Mouse (Mus musculus) adipocyte (in vitro differentiated cells): ENCODE results near the gene Pkn3.
A peak's percentile ranks its signal among the peaks of the same experiment; 100 is the strongest.

Source experiments
- DNase-seq: peaks from one replicate; pipeline ENCODE4 v3.0.0-alpha.2; 2016; ENCODE audit warnings: low spot score

Pkn3 gene

GRCm38 (mm10) chr2:30063235-30063634 is 14.2 kb upstream of the Pkn3 start:
- DNase-seq, result no peak

DNA sequence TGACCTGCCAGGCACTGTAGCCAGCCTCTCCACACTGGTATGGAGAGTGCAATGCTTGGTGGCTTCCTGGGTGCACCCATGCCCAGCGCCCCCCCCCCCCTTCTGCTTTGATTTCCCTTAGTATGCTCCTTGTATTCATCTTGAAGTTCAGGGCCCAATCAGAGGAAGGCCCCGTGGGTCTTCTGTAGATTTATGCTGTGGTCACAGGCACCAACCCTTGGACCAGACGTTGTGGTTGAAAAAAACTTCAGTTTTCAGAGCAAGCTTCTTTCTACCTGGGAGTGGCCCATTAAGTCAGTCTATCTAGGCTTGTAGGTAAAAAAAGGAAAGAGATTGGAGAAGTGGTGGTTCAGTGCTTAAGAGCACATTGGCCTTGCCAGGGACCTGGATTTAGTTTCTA is 13.7 kb upstream of the Pkn3 start:
- DNase-seq, result no peak

GRCm38 (mm10) chr2:30064298-30064697 is 13.2 kb upstream of the Pkn3 start:
- DNase-seq, result no peak

GRCm38 (mm10) chr2:30066046-30066901 is 11.2 kb upstream of the Pkn3 start:
- peak; percentile 87 for DNase-seq

GRCm38 (mm10) chr2:30067031-30067888 is 10.2 kb upstream of the Pkn3 start:
- no peak for DNase-seq

DNA sequence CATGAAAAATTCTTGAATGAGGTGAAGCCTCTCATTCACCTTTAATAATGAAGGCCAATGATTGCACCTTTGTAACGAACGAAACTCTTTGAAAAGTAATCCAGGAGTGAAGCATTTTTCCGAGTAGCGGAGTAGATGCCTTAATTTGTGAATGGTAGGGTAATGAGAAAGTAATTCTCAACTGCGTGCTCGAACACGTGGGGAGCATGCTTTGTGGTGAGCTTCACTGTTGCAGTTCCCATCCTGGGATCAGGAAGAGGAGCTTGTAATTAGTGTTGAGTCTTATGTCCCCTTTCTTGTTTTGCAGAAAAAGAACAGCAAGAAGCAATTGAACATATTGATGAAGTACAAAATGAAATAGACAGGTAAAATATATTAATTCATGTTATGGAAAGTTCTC is 9.5 kb upstream of the Pkn3 start:
- DNase-seq, result no peak

DNA sequence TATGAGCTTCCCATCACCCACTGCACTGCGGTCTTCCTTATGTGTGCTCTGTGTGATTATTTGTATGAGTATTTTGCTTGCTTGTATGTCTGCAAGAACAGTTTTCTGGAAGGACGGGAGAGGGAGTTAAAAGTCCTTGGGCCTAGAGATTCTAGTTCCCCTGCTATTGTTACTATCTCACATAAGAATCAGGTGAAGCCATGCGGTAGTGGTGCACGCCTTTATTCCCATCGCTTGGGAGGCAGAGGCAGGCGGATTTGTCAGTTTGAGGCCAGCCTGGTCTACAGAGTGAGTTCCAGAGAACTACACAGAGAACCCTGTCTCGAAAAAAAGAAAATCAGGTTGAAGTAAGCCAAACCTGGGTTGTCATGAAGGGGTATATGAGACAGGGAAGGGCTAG is 4.6 kb upstream of the Pkn3 start:
- no peak for DNase-seq

DNA sequence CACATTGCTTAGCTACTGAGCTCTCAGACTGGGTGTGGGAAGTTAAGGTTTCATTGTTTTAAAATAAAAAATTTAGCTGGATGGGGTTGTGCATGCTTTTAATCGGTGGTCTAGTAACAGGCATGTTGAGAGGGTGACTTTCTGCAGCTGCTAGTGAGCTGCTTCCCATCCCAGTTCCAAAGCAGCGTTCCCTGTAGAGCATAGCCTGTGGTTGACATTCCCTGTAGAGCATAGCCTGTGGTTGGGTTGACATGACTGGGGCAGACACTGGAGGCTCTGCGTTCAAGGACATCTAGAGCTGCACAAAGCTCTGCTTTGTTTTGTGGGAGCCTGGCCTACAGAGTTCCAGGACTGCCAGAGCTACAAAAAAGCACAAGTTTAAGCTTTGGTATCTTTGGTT is 4.2 kb upstream of the Pkn3 start:
- DNase-seq, result no peak

- no peak for DNase-seq
Observed at GRCm38 (mm10) chr2:30075625-30076024, 1.9 kb upstream of the Pkn3 start.

DNA sequence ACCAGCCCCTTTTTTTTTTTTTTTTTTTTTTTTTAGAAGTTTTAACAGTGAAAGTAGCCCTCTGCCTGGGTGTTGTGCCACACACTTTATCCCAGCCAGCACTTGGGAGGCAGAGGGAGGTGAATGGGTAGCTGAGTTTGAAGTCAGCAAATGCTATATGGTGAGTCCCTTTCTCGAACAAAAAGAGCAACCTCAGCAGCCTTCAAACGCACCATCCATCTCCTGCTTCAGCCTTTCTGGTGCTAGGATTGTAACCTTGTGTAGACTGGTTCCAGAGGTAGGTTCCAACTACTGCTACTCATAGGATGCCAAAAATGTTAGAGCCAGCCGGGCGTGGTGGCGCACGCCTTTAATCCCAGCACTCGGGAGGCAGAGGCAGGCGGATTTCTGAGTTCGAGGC is 1.0 kb upstream of the Pkn3 start:
- DNase-seq, result no peak

DNA sequence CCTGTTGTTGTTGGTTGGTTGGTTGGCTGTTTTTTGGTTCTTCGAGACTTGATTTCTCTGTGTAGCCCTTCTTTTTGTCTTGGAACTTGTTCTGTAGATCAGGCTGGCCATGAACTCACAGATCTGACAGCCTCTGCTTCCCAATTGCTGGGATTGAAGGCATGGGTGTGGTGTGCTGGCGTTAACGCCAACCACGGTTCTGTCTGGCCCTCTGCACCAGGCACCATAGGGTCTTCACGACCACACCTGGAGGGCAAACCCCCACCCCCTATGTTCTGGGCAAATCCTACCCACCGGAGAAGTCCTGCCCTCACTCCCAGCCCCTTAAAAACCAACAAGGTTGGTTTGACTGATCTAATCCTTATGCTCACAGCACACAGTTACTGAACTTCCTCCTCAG is 525 bp upstream of the Pkn3 start:
- no peak for DNase-seq

DNA sequence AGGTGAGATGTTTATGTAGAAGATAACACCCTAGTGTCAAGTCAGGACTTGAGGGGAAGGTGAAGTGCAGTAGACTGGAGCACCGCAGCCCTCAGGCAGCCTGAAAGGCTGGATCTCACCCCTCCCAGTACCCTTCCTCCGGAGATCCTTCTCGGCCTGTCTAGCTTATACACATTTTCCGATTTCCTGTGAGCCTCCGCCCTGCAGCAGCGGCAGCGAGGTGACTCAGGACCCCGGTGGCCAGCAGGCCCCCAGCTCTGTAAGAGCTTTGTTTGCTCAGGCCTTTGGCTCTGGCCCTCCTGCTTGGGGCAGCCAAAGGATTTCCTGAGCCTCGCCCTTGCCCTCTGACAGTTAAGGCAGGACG is 847 bp downstream of the Pkn3 start:
- no peak for DNase-seq

DNA sequence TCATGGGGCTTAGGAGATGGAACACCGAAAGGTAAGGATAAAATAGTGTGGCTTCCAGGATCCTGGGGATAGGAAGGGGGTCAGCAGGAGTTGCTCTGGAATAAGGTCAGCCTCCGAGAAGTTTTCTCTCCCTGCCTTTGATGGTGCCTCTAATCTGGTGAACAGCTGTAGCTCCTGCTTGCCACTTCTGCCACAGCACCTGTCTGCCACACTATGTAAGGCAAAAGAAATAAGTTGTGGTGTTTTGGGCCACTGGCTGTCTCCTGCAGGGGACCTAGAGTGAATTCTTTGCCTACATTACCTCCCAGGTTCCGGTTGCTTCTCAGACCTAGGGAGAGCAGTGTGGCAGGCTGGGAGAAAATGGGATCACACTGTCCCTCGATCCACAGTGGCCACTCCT is 1.3 kb downstream of the Pkn3 start:
- DNase-seq, result no peak

- no peak for DNase-seq
Observed at GRCm38 (mm10) chr2:30080181-30080800, 2.8 kb downstream of the Pkn3 start.

- no peak for DNase-seq
Observed at GRCm38 (mm10) chr2:30084113-30084512, 6.6 kb downstream of the Pkn3 start.

DNA sequence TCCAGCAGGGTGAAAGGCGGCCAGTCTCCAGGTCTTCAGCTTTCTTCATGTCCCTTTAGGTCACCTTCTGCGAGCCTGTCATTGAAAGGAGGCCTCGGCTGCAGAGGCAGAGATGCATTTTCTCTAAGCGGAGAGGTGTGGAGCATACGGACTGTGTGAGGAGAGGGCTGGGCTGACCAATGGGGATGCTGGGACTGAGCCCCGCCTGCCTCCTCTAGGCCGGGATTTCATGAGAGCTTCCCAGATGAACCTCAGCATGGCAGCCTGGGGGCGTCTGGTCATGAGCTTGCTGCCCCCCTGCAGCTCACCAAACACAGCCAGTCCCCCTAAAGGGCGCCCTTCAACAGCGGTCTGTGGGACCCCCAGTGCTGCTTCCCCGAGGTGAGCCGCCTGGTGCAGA is 7.1 kb downstream of the Pkn3 start:
- DNase-seq, result no peak

DNA sequence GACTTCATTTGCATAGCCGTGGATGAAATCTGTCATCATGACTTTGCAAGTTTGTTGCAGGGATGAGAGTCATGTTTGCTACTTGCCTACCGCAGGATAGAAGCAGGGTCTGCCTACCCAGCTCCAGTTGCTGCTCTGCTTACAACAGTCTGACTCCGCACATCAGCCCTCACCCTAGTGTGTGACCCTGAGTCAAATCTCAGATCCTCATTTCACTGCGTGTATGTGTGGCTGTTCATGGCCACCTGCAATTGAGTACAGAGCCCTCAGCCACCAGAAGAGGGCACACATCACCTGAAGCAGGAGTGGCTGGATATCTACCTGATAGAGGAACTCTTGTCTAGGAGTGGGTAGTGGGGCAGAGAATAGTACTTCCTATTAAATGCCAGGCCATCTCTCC is 9.8 kb downstream of the Pkn3 start:
- no peak for DNase-seq

DNA sequence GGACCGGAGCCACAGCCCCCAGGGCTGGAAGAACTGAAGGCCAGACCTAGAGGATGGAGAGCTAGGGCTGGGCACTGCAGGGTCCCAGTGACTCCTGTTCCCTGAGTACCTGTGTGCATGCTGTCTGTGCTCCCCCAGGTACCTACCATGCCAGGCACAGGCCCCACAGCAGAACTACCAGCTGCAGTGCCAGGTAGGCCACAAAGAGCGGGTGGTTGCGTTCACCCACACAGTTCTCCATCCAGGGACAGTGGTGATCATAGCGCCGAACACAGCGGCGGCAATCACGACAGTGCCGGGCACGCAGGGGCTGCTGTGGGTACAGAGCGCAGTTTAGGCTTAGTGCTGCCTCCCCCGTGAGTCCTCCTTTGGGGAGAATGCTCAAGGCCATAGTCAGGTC is 14.0 kb downstream of the Pkn3 start:
- no peak for DNase-seq

- no peak for DNase-seq
Observed at GRCm38 (mm10) chr2:30092280-30092918, 14.9 kb downstream of the Pkn3 start.

DNA sequence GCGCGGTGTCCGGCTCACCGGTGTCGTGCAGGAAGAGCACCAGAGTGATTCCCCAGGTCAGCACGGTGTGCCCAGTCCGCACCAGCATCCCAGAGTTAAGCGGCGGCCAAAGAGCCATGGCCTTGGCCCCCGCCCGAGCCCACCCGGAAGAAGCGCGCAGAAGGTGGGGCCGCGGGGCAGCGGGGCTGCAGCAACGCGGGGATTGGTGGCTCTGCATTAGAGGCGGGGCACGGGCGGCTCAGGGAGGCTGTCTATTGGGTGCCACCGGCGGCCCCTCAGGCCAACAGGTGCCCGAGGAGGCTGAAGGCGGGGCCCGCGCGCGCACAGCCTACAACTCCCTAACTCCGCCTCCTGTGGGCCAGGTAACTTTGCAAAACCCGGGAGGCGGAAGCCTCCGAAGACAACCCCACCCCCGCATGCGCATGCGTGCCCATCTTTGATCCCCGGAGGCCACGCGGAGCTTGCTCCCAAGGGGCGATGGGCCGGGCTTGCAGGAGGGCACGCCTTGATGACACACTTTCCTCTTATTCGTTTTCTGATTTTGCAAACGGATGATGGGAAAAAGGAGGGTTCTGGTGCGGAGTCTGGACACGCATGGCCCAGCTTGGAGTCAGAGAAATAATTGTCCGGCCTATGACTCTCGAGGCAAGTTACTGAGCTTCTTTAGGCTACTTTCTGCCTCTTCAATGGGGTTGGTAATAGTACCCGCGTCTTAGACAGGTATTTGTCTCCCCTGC is 16.2 kb downstream of the Pkn3 start, which contains the start of gene Zdhhc12:
Zdhhc12 (minus strand) TSS at position 178 of the 737 bp plus-strand sequence.
- peak; percentile 92 for DNase-seq

GRCm38 (mm10) chr2:30094208-30094588 is 16.7 kb downstream of the Pkn3 start:
- no peak for DNase-seq
